Mouse (Mus musculus) adrenal gland, adult 18-20 months (tissue): ENCODE data around the gene 1700024G13Rik. TPM values are rescaled to one million over a fixed set of nuclear protein-coding genes. Genes with fewer than 3 reads are reported as not detected.
"Not testable (repeated sequence)": the region's sequence is repeated elsewhere in the genome, so short reads cannot be mapped to it uniquely, and the experiment has no call there.

Experiments used
- DNase-seq, 2 experiments: peaks; one replicate each; pipeline ENCODE4 v3.0.0; 2021 to 2022; ENCODE audit warnings: low spot score in 2 of 2
- long read RNA-seq, 2 experiments: library from polyadenylated mRNA; stranded (forward); transcript quantifications; one replicate each; pipeline ENCODE4 v2.0.0; 2021
- total RNA-seq, 2 experiments: library from RNA; stranded (reverse); gene quantifications; 1 replicate in 1 of 2; 2 replicates in 1 of 2; pipeline ENCODE4 v1.2.3; 2021

The 1700024G13Rik gene
- total RNA-seq, result not detected
- long read RNA-seq, experiment 1, result 0 reads
- long read RNA-seq, experiment 2, result 0 reads

GRCm38 (mm10) chr14:32388196-32388595 lies at the start of gene 1700024G13Rik:
Gene 1700024G13Rik, minus strand, starts transcription at chr14:32388391.
- peak; percentile 34 to 48 for DNase-seq

- no peak for DNase-seq
These were observed 49.2 kb upstream of the 1700024G13Rik start for GRCm38 (mm10) chr14:32437352-32437793.

GRCm38 (mm10) chr14:32429030-32429602 lies 40.9 kb upstream of the 1700024G13Rik start:
- DNase-seq, result no peak

GRCm38 (mm10) chr14:32423946-32424345 lies 35.8 kb upstream of the 1700024G13Rik start:
- DNase-seq, result no peak

GRCm38 (mm10) chr14:32418747-32419146 lies 30.6 kb upstream of the 1700024G13Rik start:
- DNase-seq, result no peak

- no peak for DNase-seq
These were observed 23.9 kb upstream of the 1700024G13Rik start for GRCm38 (mm10) chr14:32412075-32412474.

- DNase-seq, result no peak
These were observed 21.9 kb upstream of the 1700024G13Rik start for GRCm38 (mm10) chr14:32410084-32410483.

GRCm38 (mm10) chr14:32405399-32405798 lies 17.2 kb upstream of the 1700024G13Rik start:
- not testable (repeated sequence) for DNase-seq

- no peak for DNase-seq
These were observed 6.6 kb downstream of the 1700024G13Rik start for GRCm38 (mm10) chr14:32381619-32382018.

GRCm38 (mm10) chr14:32381066-32381465 lies 7.1 kb downstream of the 1700024G13Rik start:
- no peak for DNase-seq

- no peak for DNase-seq
These were observed 8.1 kb downstream of the 1700024G13Rik start for GRCm38 (mm10) chr14:32380099-32380480.

- no peak for DNase-seq
These were observed 8.6 kb downstream of the 1700024G13Rik start for GRCm38 (mm10) chr14:32379395-32380098.

GRCm38 (mm10) chr14:32372510-32372909 lies 15.7 kb downstream of the 1700024G13Rik start:
- DNase-seq, result no peak

GRCm38 (mm10) chr14:32369756-32370155 lies 18.4 kb downstream of the 1700024G13Rik start:
- no peak for DNase-seq

- no peak for DNase-seq
These were observed 23.8 kb downstream of the 1700024G13Rik start for GRCm38 (mm10) chr14:32364359-32364758.

- DNase-seq, result not testable (repeated sequence)
These were observed 36.8 kb downstream of the 1700024G13Rik start for GRCm38 (mm10) chr14:32351181-32351920.

- no peak for DNase-seq
These were observed 40.9 kb downstream of the 1700024G13Rik start for GRCm38 (mm10) chr14:32347307-32347706.

- no peak for DNase-seq
These were observed 43.5 kb downstream of the 1700024G13Rik start for GRCm38 (mm10) chr14:32344694-32345093.

- DNase-seq, result no peak
These were observed 44.0 kb downstream of the 1700024G13Rik start for GRCm38 (mm10) chr14:32344176-32344575.

- DNase-seq, result no peak
These were observed 46.4 kb downstream of the 1700024G13Rik start for GRCm38 (mm10) chr14:32341823-32342222.

GRCm38 (mm10) chr14:32336547-32336946 lies 51.6 kb downstream of the 1700024G13Rik start:
- DNase-seq, result no peak

GRCm38 (mm10) chr14:32336021-32336420 lies 52.2 kb downstream of the 1700024G13Rik start:
- DNase-seq, result no peak
